Mouse (Mus musculus) liver, adult 2 months (tissue): ENCODE data around the gene Tmem121.

ENCODE experiments used
- CTCF ChIP-seq: fragments of 200-500 bp; IDR thresholded peaks from 2 replicates; pipeline ENCODE4 v1.5.1; 2011; ENCODE audit warnings: low read depth, low read length, control low read depth
- POLR2A ChIP-seq: fragments of 200-500 bp; IDR thresholded peaks from 2 replicates; pipeline ENCODE4 v1.6.1; 2011; ENCODE audit warnings: low read length, control low read depth; ENCODE audit not compliant: insufficient read depth; ENCODE audit errors: extremely low read depth

- no peak for TF ChIP-seq POLR2A
- no peak for TF ChIP-seq CTCF
Observed at GRCm38 (mm10) chr12:113176960-113177725, 8.6 kb upstream of the Tmem121 start.
